Mouse (Mus musculus) retina, embryonic 14.5 days (tissue): ENCODE measurements around the gene Vmn1r173.
"Not testable (repeated sequence)": the region's sequence is repeated elsewhere in the genome, so short reads cannot be mapped to it uniquely, and the experiment has no call there.

Experiments
- DNase-seq: peaks from one replicate; pipeline ENCODE4 v3.0.0-alpha.2; 2015; ENCODE audit warnings: low spot score

Vmn1r173 gene

GRCm38 (mm10) chr7:23700403-23700802 lies at the start of gene Vmn1r173:
Gene Vmn1r173 (plus strand): TSS chr7:23700703.
- DNase-seq = not testable (repeated sequence)

GRCm38 (mm10) chr7:23658016-23658415 lies 42.5 kb upstream of the Vmn1r173 start, which contains the start of gene Vmn1r172:
Gene Vmn1r172 (plus strand): TSS chr7:23658316.
- DNase-seq = no peak

- not testable (repeated sequence) for DNase-seq
Observed at GRCm38 (mm10) chr7:23751970-23752369, 51.5 kb downstream of the Vmn1r173 start, which contains the start of gene Vmn1r174. Gene Vmn1r174 (plus strand): TSS chr7:23752270.
